Mouse (Mus musculus) gastrocnemius, adult 2 months (tissue): ENCODE measurements around the gene Rad54l2. TPM values are rescaled to one million over a fixed set of nuclear protein-coding genes. Genes with fewer than 3 reads are reported as not detected.

Source experiments
- DNase-seq: peaks from one replicate; pipeline ENCODE4 v3.0.0; 2022
- H3K27ac ChIP-seq: fragments of 200-600 bp; 2 replicates; pipeline ENCODE4 v1.8.1; 2022; ENCODE audit warnings: mild to moderate bottlenecking
- H3K4me3 ChIP-seq: fragments of 200-600 bp; 2 replicates; pipeline ENCODE4 v1.8.1; 2022; ENCODE audit warnings: mild to moderate bottlenecking, moderate library complexity
- CTCF ChIP-seq: fragments of 200-600 bp; IDR thresholded peaks from 2 replicates; pipeline ENCODE4 v1.8.1; 2022; ENCODE audit warnings: antibody characterized with exemption, mild to moderate bottlenecking, moderate library complexity
- intact Hi-C: fragments of 180-260 bp; cut with DNase I; formaldehyde crosslinking; loops from one replicate; pipeline ENCODE4 v1.15.1; 2025
- total RNA-seq, 2 experiments: library from RNA; stranded (reverse); gene quantifications; 2 replicates each; pipeline ENCODE4 v1.2.3; 2021

Rad54l2 gene
- total RNA-seq, 2 experiments from 2014 or later: 6.4 to 6.9 TPM

GRCm38 (mm10) chr9:106659935-106660334 lies 129.1 kb downstream of the Rad54l2 start:
- H3K27ac ChIP-seq: no peak overlapping the region
- intact Hi-C loops: no loop called here
- DNase-seq: no peak
- H3K4me3 ChIP-seq: no peak overlapping the region
- TF ChIP-seq CTCF: no peak

- intact Hi-C loops: no loop called here
- TF ChIP-seq CTCF: no peak
- no peak overlapping the region for H3K27ac ChIP-seq
- DNase-seq: no peak
- no peak overlapping the region for H3K4me3 ChIP-seq
Observed at GRCm38 (mm10) chr9:106659441-106659840, 129.6 kb downstream of the Rad54l2 start.

- DNase-seq: no peak
- Histone ChIP-seq H3K27ac (no peak overlapping the region), H3K4me3 (no peak overlapping the region)
- intact Hi-C loops: no loop called here
- no peak for TF ChIP-seq CTCF
Observed at GRCm38 (mm10) chr9:106657592-106657991, 131.4 kb downstream of the Rad54l2 start.

- DNase-seq: no peak
- H3K27ac ChIP-seq: no peak overlapping the region
- no peak for TF ChIP-seq CTCF
- H3K4me3 ChIP-seq: no peak overlapping the region
- intact Hi-C loops: no loop called here
Observed at GRCm38 (mm10) chr9:106656820-106657219, 132.2 kb downstream of the Rad54l2 start.

DNA sequence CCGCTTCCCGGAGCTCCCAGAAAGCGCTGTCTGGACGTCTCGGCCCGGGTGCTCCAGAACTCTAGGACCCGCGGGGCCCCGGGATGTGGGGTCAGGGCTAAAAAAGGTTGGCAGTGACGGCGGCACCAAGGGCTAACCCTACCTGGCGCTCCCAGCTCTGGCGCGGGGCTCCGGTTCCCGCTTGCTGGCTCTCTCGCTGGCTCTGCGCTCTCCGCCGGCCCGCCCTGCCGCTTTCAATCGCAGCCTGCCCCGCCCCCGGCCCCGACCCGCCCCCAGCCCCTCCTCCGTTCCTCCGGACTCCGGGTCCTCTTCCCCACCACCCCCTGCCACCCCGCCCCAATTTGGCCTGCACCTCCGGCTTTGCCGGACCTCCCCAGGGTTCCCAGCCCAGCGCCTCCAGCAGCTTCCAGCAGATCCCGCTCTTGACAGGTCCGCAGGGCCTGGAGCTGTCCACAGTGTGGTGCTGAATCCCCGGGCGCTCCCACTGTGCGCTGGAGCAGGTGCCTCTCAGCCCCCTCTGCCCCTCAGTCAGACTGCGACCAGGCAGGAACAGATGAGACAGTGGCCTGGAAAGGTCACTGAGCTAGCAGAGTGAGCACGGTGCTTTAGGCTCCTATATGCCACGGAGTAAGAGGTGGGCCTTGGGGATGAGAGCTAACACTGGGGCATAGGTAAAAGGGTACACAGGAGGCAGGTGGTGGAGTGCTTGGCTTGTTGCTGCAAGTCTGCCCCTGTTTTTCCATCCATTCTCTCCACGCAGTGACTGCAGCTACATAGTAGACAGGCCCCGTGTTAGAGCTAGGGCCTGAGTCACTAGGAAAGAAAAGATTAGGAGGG lies 132.9 kb downstream of the Rad54l2 start, which contains the start of gene Grm2:
Gene Grm2 (minus strand): TSS at position 199 of the 837 bp plus-strand sequence.
- H3K4me3 ChIP-seq: peak within 1 kb of the TSS; percentile 40
- intact Hi-C loops: no loop called here
- H3K27ac ChIP-seq: no peak within 1 kb of the TSS
- TF ChIP-seq CTCF: no peak
- DNase-seq: peak; percentile 72

DNA sequence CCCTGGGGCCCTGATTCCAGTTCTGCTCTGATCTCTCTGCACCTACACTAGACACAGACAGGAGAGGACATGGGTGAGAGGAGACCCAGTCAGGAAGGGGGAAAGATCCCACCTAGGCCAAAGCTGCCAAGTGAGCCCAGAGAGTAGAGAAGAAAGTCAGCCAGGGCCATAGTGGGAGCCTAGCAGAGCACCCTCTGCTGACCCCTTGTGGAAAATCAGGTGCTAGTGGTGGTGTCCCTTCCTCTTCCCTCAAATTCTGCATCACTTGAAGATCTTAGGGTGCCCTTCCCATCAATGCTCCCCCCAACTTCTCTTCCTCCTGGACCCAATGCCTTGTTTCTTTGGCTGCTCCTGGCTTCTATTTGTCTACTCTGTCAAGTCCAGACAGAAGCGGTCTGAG lies 136.3 kb downstream of the Rad54l2 start:
- no peak for DNase-seq
- intact Hi-C loops: no loop called here
- TF ChIP-seq CTCF: 0 out of 2 replicates have a peak, but pooled peaks have one; percentile 4
- no peak overlapping the region for H3K27ac ChIP-seq
- no peak overlapping the region for H3K4me3 ChIP-seq

- H3K4me3 ChIP-seq: no peak overlapping the region
- no peak for TF ChIP-seq CTCF
- no peak for DNase-seq
- intact Hi-C loops: no loop called here
- H3K27ac ChIP-seq: no peak overlapping the region
Observed at GRCm38 (mm10) chr9:106647226-106647625, 141.8 kb downstream of the Rad54l2 start.

- Histone ChIP-seq H3K4me3 (no peak overlapping the region), H3K27ac (no peak overlapping the region)
- no peak for DNase-seq
- intact Hi-C loops: no loop called here
- TF ChIP-seq CTCF: no peak
Observed at GRCm38 (mm10) chr9:106645684-106646271, 143.2 kb downstream of the Rad54l2 start.

- Histone ChIP-seq H3K27ac (no peak overlapping the region), H3K4me3 (no peak overlapping the region)
- no peak for DNase-seq
- intact Hi-C loops: no loop called here
- no peak for TF ChIP-seq CTCF
Observed at GRCm38 (mm10) chr9:106643787-106644186, 145.2 kb downstream of the Rad54l2 start.

DNA sequence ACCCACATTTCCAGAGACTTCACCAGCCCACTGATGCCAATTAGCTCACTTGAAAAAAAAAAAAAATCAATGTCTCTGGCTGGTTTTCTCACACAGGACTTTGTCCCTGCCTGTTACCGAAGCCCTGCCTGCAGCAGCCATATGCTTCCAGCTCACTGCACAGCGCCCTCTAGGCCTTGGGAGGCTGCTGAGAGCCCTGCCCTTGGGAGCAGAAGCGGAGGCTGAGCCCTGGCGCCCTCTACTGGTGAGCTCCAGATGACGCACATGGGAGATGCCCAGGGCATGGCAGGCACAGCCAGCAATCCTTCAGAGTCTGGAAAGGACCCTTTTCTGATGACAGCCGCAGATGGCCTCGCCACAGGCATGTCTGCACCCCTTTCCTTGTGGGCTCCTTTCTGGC lies 145.9 kb downstream of the Rad54l2 start:
- no peak overlapping the region for H3K4me3 ChIP-seq
- no peak overlapping the region for H3K27ac ChIP-seq
- DNase-seq: peak; percentile 64
- peak; percentile 71 for TF ChIP-seq CTCF
- intact Hi-C loops: no loop called here

DNA sequence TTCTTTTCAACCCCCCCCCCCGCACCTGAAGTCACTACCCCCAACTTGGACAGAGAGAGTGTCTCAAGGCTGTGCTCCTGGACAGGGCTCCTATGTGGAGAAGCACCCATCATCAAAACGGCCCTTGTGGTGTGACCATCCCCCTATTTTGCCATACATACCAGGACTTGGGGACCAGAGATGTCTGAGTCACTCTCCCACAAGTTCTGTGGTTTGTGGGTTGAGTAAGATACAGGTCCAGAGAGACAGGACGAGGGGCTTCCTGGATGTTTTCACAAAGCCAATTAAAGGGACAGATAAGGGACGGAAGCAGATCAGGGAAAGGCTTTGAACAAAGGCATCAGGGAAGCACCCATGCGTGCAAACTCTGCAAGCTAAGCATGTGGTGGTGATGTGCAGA lies 147.6 kb downstream of the Rad54l2 start:
- TF ChIP-seq CTCF: no peak
- intact Hi-C loops: no loop called here
- Histone ChIP-seq H3K4me3 (no peak overlapping the region), H3K27ac (no peak overlapping the region)
- DNase-seq: no peak

DNA sequence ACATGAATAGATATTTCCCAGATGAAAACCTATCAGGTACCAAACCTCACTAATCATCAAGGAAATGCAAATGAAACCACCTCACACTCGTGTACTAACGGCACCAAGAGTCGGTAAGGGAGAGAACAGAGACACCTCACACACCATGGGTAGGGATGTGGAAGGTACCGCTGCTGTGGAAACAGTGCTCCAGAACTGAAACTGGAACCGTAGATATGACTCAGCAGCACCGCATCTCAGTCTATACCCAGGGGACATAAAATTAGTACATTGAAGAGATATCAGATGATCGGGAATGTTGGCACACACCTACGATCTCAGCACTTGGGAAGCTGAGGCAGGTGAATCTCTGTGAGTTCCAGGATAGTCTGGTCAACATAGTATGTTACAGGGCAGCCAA lies 150.8 kb downstream of the Rad54l2 start:
- intact Hi-C loops: no loop called here
- TF ChIP-seq CTCF: no peak
- H3K27ac ChIP-seq: no peak overlapping the region
- no peak for DNase-seq
- H3K4me3 ChIP-seq: no peak overlapping the region

Other genes starting within 250 kb of the Rad54l2 start
- gene Iqcf3, start 227.6 kb downstream of the Rad54l2 start, total RNA-seq: not detected
- not detected for gene Iqcf4, start 218.2 kb downstream of the Rad54l2 start, total RNA-seq
- not detected for gene Iqcf6, start 162.6 kb downstream of the Rad54l2 start, total RNA-seq
- not detected for gene Grm2, start 133.1 kb downstream of the Rad54l2 start, total RNA-seq
- gene Tex264, start 103.3 kb downstream of the Rad54l2 start, total RNA-seq: 10 to 100 TPM; 31.7 to 32.6 TPM
- gene Dcaf1, start 32.7 kb upstream of the Rad54l2 start, total RNA-seq: 10 to 100 TPM; 18.4 to 19.5 TPM
- gene Rbm15b, start 98.2 kb upstream of the Rad54l2 start, total RNA-seq: 1 to 10 TPM; 5.9 to 7.5 TPM
- 10 to 100 TPM; 42.1 to 58.2 TPM for gene Manf, start 102.8 kb upstream of the Rad54l2 start, total RNA-seq